Mouse (Mus musculus) adrenal gland, postnatal 10 days (tissue): ENCODE measurements around the gene Stap2. TPM values are rescaled to one million over a fixed set of nuclear protein-coding genes. Genes with fewer than 3 reads are reported as not detected.

Experiments
- DNase-seq: peaks from one replicate; pipeline ENCODE4 v3.0.0; 2021; ENCODE audit warnings: mixed read lengths
- total RNA-seq, 2 experiments: library from RNA; stranded (reverse); gene quantifications; 2 replicates each; pipeline ENCODE4 v1.2.3; 2021

Gene Stap2
- total RNA-seq, 2 experiments from 2014 or later = 15.2 to 17.2 TPM

DNA sequence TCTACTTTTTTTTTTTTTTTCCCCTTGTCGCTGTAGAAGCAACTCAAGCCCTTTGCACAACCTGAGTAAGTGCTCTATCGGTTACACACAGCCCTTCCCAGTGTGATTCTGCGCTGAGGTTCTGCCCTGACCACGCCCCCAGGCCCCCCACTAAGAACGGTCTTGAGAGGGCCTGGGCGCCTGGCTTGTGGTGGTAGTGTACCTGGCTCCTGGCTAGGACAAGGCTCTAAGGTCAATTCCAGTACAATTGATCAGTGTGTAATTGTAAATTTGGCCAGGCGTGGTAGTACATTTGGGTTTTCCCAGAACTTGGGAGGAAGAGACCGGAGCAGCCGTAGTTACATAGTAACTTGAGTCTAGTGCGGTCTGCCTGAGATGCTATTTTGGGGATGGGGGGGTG, 1.6 kb upstream of the Stap2 start:
- DNase-seq = no peak

DNA sequence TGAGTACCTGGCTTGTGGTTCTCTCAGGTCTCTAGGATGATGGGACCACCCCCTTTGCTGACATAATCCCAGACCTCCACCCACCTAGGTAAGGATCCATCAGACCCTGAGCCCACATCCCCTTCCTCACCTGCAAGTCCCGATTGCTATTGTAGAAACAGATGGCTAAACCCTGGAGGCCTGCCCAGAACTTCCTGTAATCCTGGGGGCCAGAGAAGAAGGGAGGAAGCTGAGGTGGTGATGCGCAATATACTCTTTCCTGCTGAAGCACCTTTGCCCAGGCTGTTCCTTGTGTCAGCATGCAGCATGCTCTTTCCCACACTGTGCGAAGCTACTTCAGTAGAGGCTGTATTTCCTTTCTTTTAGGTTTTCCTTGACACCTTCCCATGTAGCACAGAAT, 2.4 kb downstream of the Stap2 start:
- no peak for DNase-seq

DNA sequence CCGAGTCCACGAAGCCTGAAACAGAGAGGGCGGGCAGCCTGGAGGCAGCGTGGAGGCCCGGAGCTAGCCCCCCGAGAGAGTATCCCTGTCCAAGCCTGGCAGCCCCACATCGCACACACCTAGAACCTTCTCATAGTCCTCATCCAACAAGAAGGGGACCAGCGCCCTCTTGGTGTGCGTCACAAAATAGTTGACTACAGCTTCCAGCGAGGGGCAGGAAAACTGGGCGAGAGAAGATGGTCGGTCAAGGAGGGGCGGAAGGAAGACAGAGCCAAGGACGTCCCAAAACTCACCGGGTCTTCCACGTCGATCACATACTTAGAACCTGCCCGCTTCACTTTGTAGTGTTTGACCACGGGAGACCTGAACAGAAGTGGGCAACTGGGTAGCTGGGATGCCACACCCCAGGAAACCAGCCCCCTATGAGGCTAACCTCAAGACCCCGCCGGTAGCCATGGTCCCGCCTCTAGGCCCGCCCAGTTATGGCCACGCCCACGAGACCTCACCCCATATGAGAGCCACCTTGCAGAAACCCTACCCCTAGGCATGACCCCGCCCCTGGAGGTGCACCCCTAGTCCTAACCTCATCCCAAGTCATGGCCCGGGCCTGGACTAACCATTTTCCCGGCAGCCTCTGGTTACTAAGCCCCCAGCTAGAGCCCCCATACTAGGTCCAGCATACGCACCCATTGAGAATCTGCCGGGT, 5.4 kb downstream of the Stap2 start:
- DNase-seq = no peak

DNA sequence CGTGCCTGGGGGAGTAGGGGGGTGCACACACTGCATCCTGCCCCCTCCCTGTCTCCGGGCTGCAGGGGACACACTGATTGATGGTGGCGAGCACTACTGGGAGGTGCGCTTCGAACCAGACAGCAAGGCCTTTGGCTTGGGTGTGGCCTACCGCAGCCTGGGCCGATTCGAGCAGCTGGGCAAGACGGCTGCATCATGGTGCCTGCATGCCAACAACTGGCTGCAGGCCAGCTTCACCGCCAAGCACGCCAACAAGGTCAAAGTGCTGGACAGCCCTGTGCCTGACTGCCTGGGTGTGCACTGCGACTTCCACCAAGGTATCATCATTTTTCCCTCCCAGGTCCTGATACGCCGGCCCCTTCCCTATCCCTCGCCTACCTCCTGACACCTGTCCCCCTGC, 9.4 kb downstream of the Stap2 start:
- peak; percentile 88 for DNase-seq

DNA sequence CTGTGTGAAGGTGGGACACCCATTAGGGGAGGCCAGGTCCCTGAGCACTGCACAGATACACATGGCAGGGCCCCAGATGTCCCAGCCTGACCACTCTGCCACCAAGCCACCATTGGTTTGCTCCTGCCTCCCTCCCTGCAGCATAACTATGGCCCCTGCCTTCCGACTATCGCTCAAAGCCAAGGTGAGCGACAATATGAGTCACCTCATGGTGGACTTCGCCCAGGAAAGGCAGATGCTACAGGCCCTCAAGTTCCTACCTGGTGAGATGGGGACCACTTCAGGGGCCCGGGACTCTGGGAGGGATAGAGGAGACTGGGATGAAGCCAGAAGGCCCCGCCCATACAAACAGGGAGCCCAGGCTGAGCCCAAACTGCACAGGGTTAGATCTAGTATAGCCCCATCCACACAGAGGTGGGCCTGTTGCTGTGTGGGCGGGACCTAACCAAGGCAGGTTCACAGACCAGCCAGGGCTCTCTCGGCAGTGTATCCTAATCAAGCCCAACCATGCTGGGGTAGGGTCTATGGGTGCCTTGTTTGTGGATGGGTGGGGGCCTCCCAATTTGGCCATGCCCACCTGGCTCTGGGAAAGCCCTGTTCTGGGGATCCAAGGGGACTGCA, 15.0 kb downstream of the Stap2 start:
- DNase-seq = no peak

DNA sequence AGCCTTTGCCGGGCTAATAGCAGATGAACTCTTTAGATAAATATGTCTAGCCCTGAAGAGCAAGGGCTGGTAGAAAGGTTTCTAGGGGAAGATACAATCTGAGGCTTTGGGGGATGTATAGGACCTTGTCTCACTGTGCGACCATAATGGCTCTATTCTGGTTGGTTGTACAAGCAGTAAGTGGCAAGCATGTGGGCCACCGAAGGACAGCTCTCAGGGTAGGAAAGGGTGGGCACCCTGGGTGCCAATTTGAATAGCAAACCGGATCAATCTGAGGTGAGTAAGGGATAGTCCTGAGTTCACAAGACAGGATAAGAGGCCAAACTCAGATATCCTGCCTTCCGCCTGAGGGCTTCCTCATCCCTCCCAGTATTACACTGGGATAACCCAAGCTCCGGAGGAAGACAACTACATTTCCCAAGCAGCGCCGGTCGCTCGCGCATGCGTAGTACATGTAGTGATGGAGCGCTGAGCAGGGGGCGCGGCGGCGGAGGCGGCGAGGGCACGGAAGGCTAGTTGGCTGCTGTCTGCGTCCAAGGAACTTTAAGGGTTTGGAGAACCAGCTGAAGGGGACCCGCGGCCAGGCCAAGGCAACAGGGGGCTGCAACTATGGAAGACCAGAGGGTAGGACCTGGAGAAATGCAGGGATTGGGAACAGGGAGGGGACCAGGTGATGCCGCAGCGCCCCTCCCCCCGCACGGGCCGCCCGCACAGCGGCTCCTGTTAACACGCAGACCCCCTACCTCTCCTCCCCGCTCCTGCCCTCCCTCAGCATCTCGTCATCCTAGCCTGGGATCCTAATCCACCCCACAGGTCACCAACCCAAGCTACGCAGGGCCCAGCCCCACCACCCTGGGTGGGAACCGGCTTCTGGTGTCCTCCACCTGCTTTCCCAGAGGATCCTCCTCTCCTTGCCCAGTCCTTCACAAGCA, 19.1 kb downstream of the Stap2 start, which contains the start of gene Fsd1:
Fsd1 (plus strand) TSS at position 480 of the 932 bp plus-strand sequence.
- DNase-seq = peak; percentile 49

DNA sequence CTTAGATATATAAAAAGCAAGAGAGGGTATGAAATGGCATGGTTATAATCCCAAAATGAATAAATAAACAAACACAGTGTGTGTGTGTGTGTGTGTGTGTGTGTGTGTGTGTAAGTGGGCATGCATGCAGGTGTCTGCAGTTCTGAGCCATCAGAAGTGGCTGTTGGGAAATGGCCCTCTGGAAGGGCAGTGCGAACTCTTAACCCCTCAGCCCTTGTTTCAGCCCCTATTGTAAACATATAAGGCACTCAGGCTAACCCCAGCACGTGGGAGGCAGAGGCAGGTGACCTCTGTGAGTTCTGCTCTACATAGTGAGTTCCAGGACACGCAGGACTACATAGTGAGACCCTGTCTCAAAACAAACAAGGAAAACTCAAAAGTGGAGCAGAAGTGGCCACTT, 28.1 kb downstream of the Stap2 start:
- no peak for DNase-seq

DNA sequence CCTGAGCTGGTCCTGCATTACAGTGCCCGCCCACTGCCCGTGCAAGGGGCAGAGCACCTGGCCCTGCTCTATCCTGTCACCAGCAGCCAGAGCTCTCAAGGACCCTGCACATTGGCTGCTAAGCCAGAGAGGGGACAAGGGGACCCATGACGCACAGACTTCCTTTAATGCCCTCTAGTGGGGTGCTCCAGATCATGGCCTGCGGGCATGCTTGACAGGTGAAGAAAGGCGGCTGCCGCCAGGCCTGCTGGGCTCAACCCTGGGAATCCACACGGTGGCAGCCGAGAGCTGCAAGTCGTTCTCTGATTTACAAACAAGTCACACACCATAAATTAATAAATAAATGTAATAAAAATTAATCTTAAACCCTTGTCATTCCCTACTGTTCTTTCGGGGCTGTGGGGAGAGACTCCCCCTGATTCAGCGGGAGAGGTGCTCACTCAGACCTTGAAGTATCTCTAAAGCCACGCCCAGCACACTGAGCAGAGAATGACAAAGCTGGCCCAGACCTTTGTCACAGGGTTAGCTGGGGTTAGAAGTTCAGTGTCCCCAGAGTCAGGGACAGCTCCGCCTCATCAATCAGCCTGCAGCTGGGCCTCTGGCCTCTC, 29.0 kb downstream of the Stap2 start:
- peak; percentile 89 for DNase-seq

DNA sequence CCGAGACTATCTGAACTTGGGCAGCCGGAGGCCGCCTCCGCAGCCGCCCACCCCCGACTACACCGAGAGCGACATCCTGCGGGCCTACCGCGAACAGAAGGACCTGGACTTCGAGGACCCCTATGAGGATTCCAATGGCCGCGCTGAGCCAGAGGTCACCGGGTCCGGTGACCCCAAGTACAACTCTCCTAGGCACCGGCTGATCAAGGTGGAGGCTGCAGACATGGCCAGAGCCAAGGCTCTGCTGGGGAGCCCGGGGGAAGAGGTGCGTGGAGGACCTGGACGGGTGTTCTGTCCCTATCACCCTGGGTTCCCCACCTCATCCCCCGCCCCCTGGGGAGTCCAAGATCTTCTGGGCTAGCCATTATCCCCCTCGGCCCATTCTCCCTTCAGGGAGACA, 33.9 kb downstream of the Stap2 start:
- DNase-seq = no peak

DNA sequence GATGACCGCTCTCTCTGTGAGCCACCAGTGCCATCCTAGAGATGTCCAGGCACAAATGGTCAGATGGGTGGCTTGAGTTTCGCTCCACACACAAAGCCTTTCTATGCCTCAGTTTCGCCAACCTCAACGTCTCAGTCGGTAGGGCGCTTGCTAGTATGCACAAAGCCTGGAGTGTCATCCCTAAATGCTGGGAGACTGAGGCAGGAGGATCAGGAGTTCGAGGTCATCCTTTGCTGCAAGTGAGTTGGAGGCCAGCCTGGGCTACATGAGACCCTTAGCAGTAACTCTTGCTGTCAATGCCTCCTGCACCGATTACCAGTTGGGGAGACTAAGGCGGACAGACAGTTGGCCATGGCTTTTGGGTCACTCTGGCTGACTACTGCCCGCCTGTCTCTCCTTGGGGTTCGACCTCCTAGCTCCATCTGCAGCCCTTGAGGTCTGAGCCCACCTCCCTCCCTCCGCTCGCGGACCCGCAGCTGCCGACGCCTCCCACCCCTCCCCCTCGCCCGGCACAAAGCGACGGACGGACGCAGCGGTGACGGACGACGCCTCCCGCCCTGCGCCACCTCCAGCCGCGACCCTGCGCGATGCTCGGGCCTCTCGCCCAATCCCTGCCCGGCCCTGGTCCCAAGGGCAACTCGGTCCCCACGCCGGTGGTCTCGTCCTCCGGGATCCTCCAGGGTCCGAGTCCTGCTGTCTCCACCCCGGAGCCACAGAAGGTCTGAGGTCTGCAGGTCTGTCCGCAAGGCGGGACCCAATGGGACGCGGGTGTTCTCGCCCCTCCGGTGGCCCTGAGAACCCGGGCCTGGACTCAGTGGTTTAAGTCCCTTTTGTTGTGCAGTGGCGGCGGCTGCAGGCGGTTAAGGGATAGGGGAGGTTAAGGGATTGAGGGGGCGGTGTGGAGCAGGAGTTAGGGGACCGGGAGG, 35.2 kb downstream of the Stap2 start, which contains the start of gene Shd:
Shd (plus strand) TSS at position 502 of the 926 bp plus-strand sequence.
- peak; percentile 62 for DNase-seq

DNA sequence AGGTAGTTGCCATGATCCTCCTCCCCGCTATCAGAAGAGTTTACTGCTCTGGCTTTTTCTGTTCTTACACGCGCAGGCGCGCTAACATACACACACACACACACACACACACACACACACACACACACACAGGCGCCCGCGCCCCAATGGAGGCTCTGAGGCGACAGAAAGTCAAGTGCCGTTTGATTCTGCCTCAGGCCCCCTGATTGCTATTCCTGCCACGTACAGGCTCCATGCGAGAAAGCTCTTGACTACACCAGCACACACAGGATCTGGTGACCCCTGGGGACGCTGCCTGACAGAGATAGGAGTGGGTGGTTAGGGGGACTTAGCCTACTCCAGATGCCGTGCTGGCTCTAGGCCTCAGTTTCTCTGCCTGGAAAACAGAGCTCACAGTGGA, 35.8 kb downstream of the Stap2 start:
- DNase-seq = no peak

DNA sequence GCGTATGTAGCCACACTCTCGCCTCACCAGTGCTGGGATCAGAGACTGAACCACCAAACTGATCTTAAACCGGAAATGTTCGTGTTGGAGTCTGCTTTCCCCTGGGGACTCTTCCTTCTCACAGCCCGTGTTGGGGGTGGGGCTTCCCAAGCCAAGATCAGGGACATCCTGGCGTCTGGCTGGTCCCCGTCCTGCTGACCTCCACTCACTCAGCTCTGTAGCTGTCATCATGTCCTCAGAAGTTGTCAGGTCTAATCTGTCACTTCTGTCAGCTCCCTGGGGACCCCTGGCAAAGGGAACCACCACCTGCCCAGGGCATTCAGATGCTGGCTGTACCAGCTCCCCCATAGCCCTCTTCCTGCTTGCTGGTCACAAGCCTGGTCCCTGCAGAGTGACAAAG, 37.2 kb downstream of the Stap2 start:
- DNase-seq = no peak

DNA sequence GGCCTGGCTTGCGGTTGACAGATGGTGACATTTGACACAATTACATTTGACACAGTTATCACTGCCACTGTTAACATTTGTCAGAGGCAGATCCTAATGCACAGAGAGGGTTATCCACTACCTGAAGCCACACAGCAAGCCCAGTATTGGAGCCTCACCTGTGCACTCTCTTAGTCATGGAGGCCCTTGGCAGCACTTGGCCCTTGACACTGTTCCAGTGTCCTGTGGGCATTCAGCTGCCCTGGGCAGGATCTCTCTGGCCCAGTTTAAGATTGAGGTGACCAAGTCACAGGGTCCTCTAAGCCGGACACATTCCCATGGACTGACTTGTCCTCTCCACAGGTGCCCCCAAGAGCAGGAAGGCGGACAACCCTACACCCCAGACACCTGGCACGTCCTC, 38.2 kb downstream of the Stap2 start:
- no peak for DNase-seq

DNA sequence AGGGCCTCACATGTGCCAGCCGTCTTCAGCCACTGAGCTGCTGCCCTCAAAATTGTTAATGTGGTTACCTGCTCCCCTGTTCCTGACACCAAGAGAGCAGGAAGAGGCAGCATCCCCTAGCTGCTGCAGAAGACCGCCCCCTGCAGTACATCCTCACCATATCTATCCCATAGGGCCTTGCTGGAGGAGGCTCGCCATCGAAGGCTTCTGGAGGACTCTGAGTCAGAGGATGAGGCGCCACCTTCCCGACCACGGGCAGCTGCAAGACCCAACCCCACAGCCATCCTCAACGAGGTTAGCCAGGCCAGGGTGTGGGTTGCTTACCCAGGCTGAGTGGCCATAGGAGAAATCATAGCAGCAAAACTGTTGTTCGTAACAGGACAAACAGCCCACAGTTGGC, 40.4 kb downstream of the Stap2 start:
- peak; percentile 2 for DNase-seq

DNA sequence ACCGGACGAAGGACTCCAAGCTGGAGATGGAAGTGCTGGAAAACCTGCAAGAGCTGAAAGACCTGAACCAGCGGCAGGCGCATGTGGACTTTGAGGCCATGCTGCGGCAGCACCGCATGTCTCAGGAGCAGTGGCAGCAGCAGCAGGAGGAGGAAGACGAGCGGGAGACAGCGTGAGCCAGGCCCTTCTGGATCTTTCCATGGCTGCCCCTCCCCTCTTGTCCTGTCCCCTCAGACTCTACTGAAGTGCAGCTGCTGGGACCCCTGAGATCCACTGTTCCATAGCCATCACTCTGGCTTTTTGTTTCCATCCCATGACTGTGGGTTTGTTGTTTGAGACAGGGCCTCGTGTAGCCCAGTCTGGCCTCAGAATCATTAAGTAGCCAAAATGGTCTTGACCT, 40.9 kb downstream of the Stap2 start:
- no peak for DNase-seq

DNA sequence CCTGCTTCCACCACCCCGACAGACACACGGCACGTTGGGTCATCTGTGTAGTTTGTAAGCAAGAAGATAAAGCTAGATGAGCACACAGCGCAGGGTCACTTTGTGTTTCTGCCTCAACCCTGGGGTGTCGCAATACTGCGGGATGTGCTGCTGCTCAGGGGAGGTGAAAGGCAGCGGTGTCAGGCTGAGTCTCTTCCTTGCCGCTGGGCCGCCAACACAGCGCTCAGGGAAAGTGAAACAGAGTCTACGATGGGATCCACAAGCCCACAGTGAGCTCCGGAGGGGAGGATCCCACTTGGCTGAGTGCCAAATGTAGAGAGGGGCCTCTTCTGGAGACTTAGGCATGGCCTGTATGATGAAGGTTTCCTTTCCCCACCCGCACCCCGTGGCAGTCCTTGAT, 42.2 kb downstream of the Stap2 start:
- no peak for DNase-seq

DNA sequence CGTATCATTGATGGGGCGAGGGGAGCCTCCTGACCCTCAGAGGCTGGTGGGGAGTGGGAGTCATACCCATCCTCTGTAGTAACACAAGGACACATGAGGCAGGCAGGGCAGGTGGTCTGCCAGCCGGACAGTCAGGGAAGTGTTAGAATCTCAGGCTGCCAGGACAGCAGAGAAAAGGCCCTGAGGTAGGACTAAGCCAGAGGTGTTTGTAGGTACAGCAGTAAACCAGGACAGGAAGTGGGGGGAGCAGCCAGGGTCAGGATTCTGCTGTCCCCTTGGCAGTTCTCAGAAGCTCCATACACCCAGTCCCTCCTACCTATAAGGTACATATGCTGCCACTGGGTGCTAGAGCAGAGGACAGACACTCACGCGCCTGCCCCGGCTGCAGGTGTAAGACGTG, 43.8 kb downstream of the Stap2 start:
- no peak for DNase-seq

DNA sequence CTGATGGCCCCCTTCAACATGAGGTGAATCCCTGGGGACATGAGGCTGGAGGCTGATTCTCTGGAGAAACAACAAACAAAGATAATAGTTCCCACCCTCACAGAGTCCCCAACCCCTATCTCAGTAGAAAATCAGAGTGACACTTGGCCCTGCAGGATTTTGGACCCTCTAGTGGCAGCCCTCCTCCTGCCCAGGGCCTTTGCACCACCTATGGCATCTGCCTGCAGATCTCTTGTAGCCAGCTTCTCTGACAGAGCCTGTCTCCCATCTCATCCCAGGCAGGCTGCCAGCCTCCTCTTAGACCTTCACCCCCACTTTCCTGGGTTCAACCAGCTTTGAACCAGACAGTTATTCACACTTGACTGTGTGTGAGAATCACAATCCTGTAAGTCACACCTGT, 44.6 kb downstream of the Stap2 start:
- DNase-seq = no peak

DNA sequence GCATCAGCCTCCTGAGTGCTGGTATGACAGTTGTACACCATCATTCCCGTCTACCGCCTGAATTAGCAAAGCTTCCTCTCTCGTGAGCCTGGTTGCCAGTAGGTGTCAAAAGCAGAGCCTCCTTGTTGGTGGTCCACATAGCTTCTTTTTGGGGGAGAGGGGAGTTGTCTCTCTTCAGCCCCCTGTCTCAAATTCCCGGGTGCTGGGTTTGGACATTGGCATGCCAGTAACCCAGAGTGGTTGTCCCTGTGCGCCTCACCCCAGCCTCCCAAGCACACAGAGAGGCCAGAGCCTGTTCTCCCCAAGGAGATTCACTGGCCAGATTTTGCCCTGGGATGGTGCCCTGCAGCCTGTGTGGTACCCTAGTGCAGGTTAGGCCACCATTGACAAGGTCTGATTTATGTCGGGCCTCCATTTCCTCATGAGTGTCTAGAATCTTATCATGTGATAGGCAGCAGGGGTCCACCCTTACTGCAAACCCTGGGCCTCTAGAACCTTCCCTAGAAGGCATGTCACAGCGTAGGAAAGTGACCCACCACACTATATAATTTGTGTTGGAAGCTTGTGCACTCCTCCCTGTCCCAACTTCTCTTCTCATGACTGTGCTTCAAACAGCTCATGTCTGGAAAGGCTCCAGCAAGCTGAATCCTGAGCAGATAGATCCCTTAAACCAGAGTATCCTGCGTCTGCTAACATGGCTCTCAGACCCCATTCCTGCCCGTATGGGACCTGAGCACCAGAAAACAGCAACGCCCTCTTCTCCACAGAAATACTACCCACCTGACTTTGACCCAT, 45.2 kb downstream of the Stap2 start:
- DNase-seq = no peak

DNA sequence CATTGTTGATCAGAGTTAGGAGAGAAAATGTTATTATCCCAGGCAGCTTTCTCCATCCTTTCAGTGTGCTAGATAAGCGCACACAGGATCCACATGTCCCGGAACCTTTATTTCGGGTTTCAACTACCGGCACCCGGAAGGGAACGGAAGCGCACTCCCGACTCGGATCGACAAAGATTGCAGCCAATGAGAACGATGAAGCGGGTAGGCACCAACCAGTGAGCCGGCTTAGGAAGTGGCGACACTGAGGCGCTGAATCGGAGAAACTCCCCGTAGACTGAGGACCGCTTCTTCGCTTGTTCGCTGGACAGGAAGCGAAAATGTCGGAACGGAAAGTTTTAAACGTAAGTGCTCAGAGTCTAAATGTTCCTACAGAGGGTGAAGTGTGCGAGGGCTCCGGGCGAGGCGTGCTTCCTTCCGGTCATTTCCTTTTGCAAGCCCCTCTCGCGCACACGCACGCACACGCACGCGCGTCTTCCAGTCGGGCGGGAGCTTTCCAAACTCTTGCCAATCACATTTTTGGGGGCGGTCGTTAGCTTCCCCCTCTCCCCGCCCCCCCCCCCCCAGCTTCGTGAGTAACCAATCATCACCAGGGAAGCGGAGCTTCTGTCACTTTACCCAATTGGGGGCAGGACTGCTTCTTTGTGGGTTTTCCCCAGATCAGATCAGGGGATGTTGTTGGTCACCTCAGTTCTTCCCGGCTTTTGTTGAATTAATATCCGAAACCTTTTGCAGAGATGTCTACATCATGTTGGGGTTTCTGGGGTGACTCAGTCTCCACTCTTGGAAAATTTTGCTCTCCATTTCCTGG, 46.3 kb downstream of the Stap2 start, which contains the start of gene Yju2:
Yju2 (plus strand) TSS at position 182 of the 811 bp plus-strand sequence.
- DNase-seq = peak; percentile 94
